ENCODE assay signal across 21 mouse cellular contexts in genomic region chr8:4836651-4837050, GRCm38 (mm10). TPM values are rescaled to one million over a fixed set of nuclear protein-coding genes. Genes with fewer than 3 reads are reported as not detected.
DNase-seq lines count a peak whose midpoint lies in the region; ATAC-seq and TF ChIP-seq lines count a peak whose summit lies in the region.
"Had no signal": no experiment of that assay in that cellular context is flagged by ENCODE, and none has a peak within 500 bp of the region (broad histone marks: within the 10 kb centered on the region; RNA-seq: fewer than 3 reads in every experiment).

No protein-coding gene starts in this region.

- no peak for TF ChIP-seq POLR2A in kidney, adult 2 months (IDR thresholded peaks at IDR 0.05; ENCODE audit: low read depth, low read length)
- TF ChIP-seq POLR2A in lung, adult 2 months (IDR thresholded peaks at IDR 0.05; ENCODE audit: borderline replicate concordance, extremely low read depth, low read depth, low read length), result no peak

- H3K4me1 ChIP-seq in kidney, adult 2 months (ENCODE audit: control insufficient read depth, insufficient read depth, low read length), result peaks cover 12% of the 10 kb centered on the region
- no peaks in the 10 kb centered on the region for H3K4me1 ChIP-seq in lung, embryonic 15.5 days
- H3K4me1 ChIP-seq in lung, adult 2 months (ENCODE audit: control insufficient read depth, insufficient read depth, low read length), result no peaks in the 10 kb centered on the region
- H3K4me1 ChIP-seq: embryonic facial prominence, embryonic 15.5 days; forebrain, embryonic 10.5 days; intestine, embryonic 15.5 days had no signal

- H3K27me3 ChIP-seq in kidney, adult 2 months (replicated peaks; ENCODE audit: control insufficient read depth, insufficient read depth, low read length), result no peaks in the 10 kb centered on the region
- H3K27me3 ChIP-seq in lung, embryonic 15.5 days, result no peaks in the 10 kb centered on the region
- H3K27me3 ChIP-seq: embryonic facial prominence, embryonic 15.5 days; intestine, embryonic 15.5 days had no signal

- no peak for TF ChIP-seq CTCF in kidney, adult 2 months (conservative IDR thresholded peaks at IDR 0.05; ENCODE audit: insufficient read depth, insufficient read length, low read depth, low read length)
- TF ChIP-seq CTCF in lung, adult 2 months (IDR thresholded peaks at IDR 0.05; ENCODE audit: insufficient read depth, low read length), result no peak

- no peak overlapping the region for H3K9ac ChIP-seq in lung, embryonic 15.5 days
- H3K9ac ChIP-seq: embryonic facial prominence, embryonic 15.5 days; hindbrain, embryonic 14.5 days; intestine, embryonic 15.5 days had no signal

- peak; percentile 2 to 4 for DNase-seq in heart, adult 9 months (ENCODE audit: low spot score in 2 of 2)
- DNase-seq in heart, adult 18-20 months, result no peak
- DNase-seq in heart, postnatal 10 days, result peak; percentile 30 to 57
- no peak for DNase-seq in heart, postnatal 25 days (ENCODE audit: low spot score)
- DNase-seq in kidney, adult 2 months, result peak; percentile 17
- DNase-seq in kidney, postnatal 10 days, result no peak
- no peak for DNase-seq in lung, adult 2 months
- DNase-seq: adrenal gland, postnatal 10 days; cerebellum, adult 11 months; cerebellum, adult 8-10 months; cerebellum, postnatal 14 days; embryo, embryonic 11 days; gastrocnemius, adult 2 months; gastrocnemius, postnatal 25 days had no signal

- no peak overlapping the region for H3K4me2 ChIP-seq in lung, embryonic 15.5 days
- H3K4me2 ChIP-seq: embryonic facial prominence, embryonic 15.5 days; hindbrain, embryonic 14.5 days; intestine, embryonic 15.5 days had no signal

- intact Hi-C loops in heart, postnatal 10 days (cut with DNase I), result loop anchor here (5.0 kb wide), 1 partner anchor 59 kb away; the partner anchor contains the start of gene Shcbp1
- intact Hi-C loops in heart, postnatal 25 days (cut with DNase I), result loop anchor here (5.0 kb wide), 1 partner anchor 59 kb away; the partner anchor contains the start of gene Shcbp1

- 0 out of 2 replicates have a peak overlapping the region, but pooled peaks have one; percentile 26 for H3K27ac ChIP-seq in kidney, adult 2 months (ENCODE audit: insufficient read depth, low read depth, low read length)
- peak overlapping the region; percentile 70 for H3K27ac ChIP-seq in lung, embryonic 15.5 days
- H3K27ac ChIP-seq: embryonic facial prominence, embryonic 15.5 days; forebrain, embryonic 10.5 days; gastrocnemius, adult 2 months; hindbrain, embryonic 14.5 days; intestine, embryonic 15.5 days had no signal

- H3K9me3 ChIP-seq in lung, embryonic 15.5 days, result no peaks in the 10 kb centered on the region
- H3K9me3 ChIP-seq: embryonic facial prominence, embryonic 15.5 days; forebrain, embryonic 10.5 days; intestine, embryonic 15.5 days had no signal

- H3K36me3 ChIP-seq in kidney, adult 2 months (ENCODE audit: control insufficient read depth, insufficient read depth, low read length), result no peaks in the 10 kb centered on the region
- H3K36me3 ChIP-seq in lung, embryonic 15.5 days, result no peaks in the 10 kb centered on the region
- H3K36me3 ChIP-seq: embryonic facial prominence, embryonic 15.5 days; forebrain, embryonic 10.5 days; intestine, embryonic 15.5 days had no signal

- H3K4me3 ChIP-seq in kidney, adult 2 months (ENCODE audit: insufficient read depth, low read depth, low read length), result no peak overlapping the region
- no peak overlapping the region for H3K4me3 ChIP-seq in lung, embryonic 15.5 days
- H3K4me3 ChIP-seq in lung, adult 2 months (replicated peaks; ENCODE audit: extremely low read depth, low read depth, low read length), result no peak overlapping the region
- H3K4me3 ChIP-seq: embryonic facial prominence, embryonic 15.5 days; erythroblast, embryonic 14.5 days; forebrain, embryonic 10.5 days; gastrocnemius, adult 2 months; intestine, embryonic 15.5 days had no signal

- 60% methylated on average over 2 of the region's 2 CpGs for WGBS in kidney, adult 2 months
- WGBS in lung, embryonic 15.5 days, result 54% methylated on average over 2 of the region's 2 CpGs
- 56% methylated on average over 2 of the region's 2 CpGs for WGBS in lung, adult 2 months

- ATAC-seq in lung, embryonic 15.5 days (ENCODE audit: borderline replicate concordance, extremely low read depth, low FRiP score, low TSS enrichment), result no peak
- ATAC-seq: forebrain, embryonic 14.5 days; intestine, embryonic 15.5 days had no signal

RNA-seq across cellular contexts. Expression of gene Shcbp1, which starts 57.3 kb away (rescaled TPM):
- total RNA-seq in heart, adult 18-20 months (2021), result under 1 TPM; 0.41 to 0.42 TPM
- total RNA-seq in heart, postnatal 10 days (2021), result 1 to 10 TPM; 5.6 to 6.1 TPM
- 1 to 10 TPM in 1 of 2 experiments, under 1 TPM in 1; 0.75 to 1.0 TPM for total RNA-seq in heart, postnatal 25 days (2021)
- polyA plus RNA-seq in kidney, adult 2 months (2012; rRNA removed), result 0.38 and 0.46 TPM in 2 replicates
- polyA plus RNA-seq in lung, embryonic 15.5 days (2015; fragmentation: Nextera tagmentation; extraction: Ambion mirVana), result 98.0 and 99.3 TPM in 2 replicates
- polyA plus RNA-seq in lung, adult 2 months (2012; rRNA removed), result 0.44 TPM in 1 of 2 replicates, not detected in the other

Comparison
In these comparisons a context has a peak if more than half of its experiments do, and no peak if none do; other contexts are left out.
1. DNase-seq: peak in heart, adult 9 months (2 of 2), heart, postnatal 10 days (2 of 2) and kidney, adult 2 months (single experiment); none in heart, adult 18-20 months (0 of 2), heart, postnatal 25 days (single experiment), kidney, postnatal 10 days (single experiment) and lung, adult 2 months (single experiment).